Mouse (Mus musculus) thymus, adult 2 months (tissue): ENCODE data around the gene Spata32. TPM values are rescaled to one million over a fixed set of nuclear protein-coding genes. Genes with fewer than 3 reads are reported as not detected.

ENCODE experiments used
- DNase-seq: peaks from one replicate; pipeline ENCODE4 v3.0.0; 2021
- H3K27ac ChIP-seq: fragments of 200-500 bp; 2 replicates; pipeline ENCODE4 v1.5.1; 2012; ENCODE audit warnings: low read length, control low read depth; ENCODE audit not compliant: control insufficient read depth, insufficient read depth
- H3K27me3 ChIP-seq: fragments of 200-500 bp; 2 replicates; pipeline ENCODE4 v1.6.1; 2012; ENCODE audit warnings: mild to moderate bottlenecking, low read length, moderate library complexity, mixed read lengths; ENCODE audit not compliant: control insufficient read depth, insufficient read depth
- H3K36me3 ChIP-seq: fragments of 200-500 bp; 2 replicates; pipeline ENCODE4 v1.6.1; 2012; ENCODE audit warnings: mild to moderate bottlenecking, low read length, moderate library complexity; ENCODE audit not compliant: control insufficient read depth, insufficient read depth
- H3K4me1 ChIP-seq: fragments of 200-500 bp; replicated peaks from 2 replicates; pipeline ENCODE4 v1.6.1; 2012; ENCODE audit warnings: low read length; ENCODE audit not compliant: control insufficient read depth, insufficient read depth
- H3K4me3 ChIP-seq: fragments of 200-500 bp; 2 replicates; pipeline ENCODE4 v1.5.1; 2012; ENCODE audit warnings: mild to moderate bottlenecking, low read length, control low read depth, moderate library complexity; ENCODE audit not compliant: control insufficient read depth, insufficient read depth
- CTCF ChIP-seq: fragments of 200-500 bp; IDR thresholded peaks from 2 replicates; pipeline ENCODE4 v1.5.1; 2012; ENCODE audit warnings: mild to moderate bottlenecking, control low read depth, low read length, moderate library complexity, borderline replicate concordance; ENCODE audit not compliant: control insufficient read depth, poor library complexity, insufficient read depth; ENCODE audit errors: extremely low read depth
- POLR2A ChIP-seq: fragments of 200-500 bp; IDR thresholded peaks from 2 replicates; pipeline ENCODE4 v1.6.1; 2012; ENCODE audit warnings: mild to moderate bottlenecking, low read length, control low read depth, moderate library complexity; ENCODE audit not compliant: control insufficient read depth, poor library complexity, insufficient read depth; ENCODE audit errors: extremely low read depth
- WGBS: fragments of 180-500 bp; shearing (Covaris S2); methylation state at CpG from one replicate; pipeline ENCODE4 v1.1.7; 2018; 5-methylcytosine and 5-hydroxymethylcytosine counted together
- polyA plus RNA-seq: library from polyadenylated mRNA; depleted of rRNA; stranded (reverse); fragments of >200 nt; gene quantifications from 2 replicates; pipeline ENCODE4 v1.2.3, GENCODE M21; 2012

Gene Spata32
- polyA plus RNA-seq, 1 experiment = not detected

- DNase-seq = no peak
- no peak overlapping the region for H3K27ac ChIP-seq
- H3K4me1 ChIP-seq = no peaks in the 10 kb centered on the region
- peaks cover 64% of the 10 kb centered on the region for H3K36me3 ChIP-seq
- no peaks in the 10 kb centered on the region for H3K27me3 ChIP-seq
- no peak overlapping the region for H3K4me3 ChIP-seq
- no peak for TF ChIP-seq CTCF
- 93% methylated on average over 4 of the region's 4 CpGs for WGBS
Measured at GRCm38 (mm10) chr11:103197340-103197739, 20.9 kb downstream of the Spata32 start.

- DNase-seq = no peak
Measured at GRCm38 (mm10) chr11:103195656-103196055, 22.6 kb downstream of the Spata32 start.

GRCm38 (mm10) chr11:103195236-103195635 lies 23.0 kb downstream of the Spata32 start:
- Histone ChIP-seq H3K4me3 (no peak overlapping the region), H3K27ac (no peak overlapping the region), H3K27me3 (no peaks in the 10 kb centered on the region), H3K36me3 (peaks cover 85% of the 10 kb centered on the region), H3K4me1 (no peaks in the 10 kb centered on the region)
- no peak for DNase-seq
- TF ChIP-seq POLR2A (no peak), CTCF (no peak)
- 95% methylated on average over 18 of the region's 18 CpGs for WGBS

More at GRCm38 (mm10) chr11:103195656-103196055, 22.6 kb downstream of the Spata32 start:
- TF ChIP-seq POLR2A (no peak), CTCF (no peak)
- WGBS = 98% methylated on average over 5 of the region's 5 CpGs
- Histone ChIP-seq H3K27ac (no peak overlapping the region), H3K4me3 (no peak overlapping the region), H3K27me3 (no peaks in the 10 kb centered on the region), H3K4me1 (no peaks in the 10 kb centered on the region), H3K36me3 (peaks cover 81% of the 10 kb centered on the region)

- Histone ChIP-seq H3K27ac (no peak overlapping the region), H3K27me3 (no peaks in the 10 kb centered on the region), H3K4me3 (no peak overlapping the region), H3K36me3 (peaks cover 99% of the 10 kb centered on the region), H3K4me1 (no peaks in the 10 kb centered on the region)
- DNase-seq = no peak
- no peak for TF ChIP-seq CTCF
- TF ChIP-seq POLR2A = no peak
- 96% methylated on average over 9 of the region's 9 CpGs for WGBS
Measured at GRCm38 (mm10) chr11:103193825-103194168, 24.4 kb downstream of the Spata32 start.

GRCm38 (mm10) chr11:103192956-103193824 lies 25.0 kb downstream of the Spata32 start:
- no peaks in the 10 kb centered on the region for H3K4me1 ChIP-seq
- TF ChIP-seq POLR2A (no peak), CTCF (no peak)
- DNase-seq = no peak
- no peak overlapping the region for H3K4me3 ChIP-seq
- 93% methylated on average over 44 of the region's 44 CpGs for WGBS
- peaks cover 95% of the 10 kb centered on the region for H3K36me3 ChIP-seq
- H3K27me3 ChIP-seq = no peaks in the 10 kb centered on the region
- no peak overlapping the region for H3K27ac ChIP-seq

GRCm38 (mm10) chr11:103192230-103192955 lies 25.8 kb downstream of the Spata32 start:
- Histone ChIP-seq H3K27ac (no peak overlapping the region), H3K27me3 (no peaks in the 10 kb centered on the region), H3K36me3 (peaks cover 95% of the 10 kb centered on the region), H3K4me3 (no peak overlapping the region), H3K4me1 (no peaks in the 10 kb centered on the region)
- TF ChIP-seq POLR2A = no peak
- DNase-seq = no peak
- WGBS = 89% methylated on average over 28 of the region's 28 CpGs

GRCm38 (mm10) chr11:103184891-103185290 lies 33.3 kb downstream of the Spata32 start:
- no peaks in the 10 kb centered on the region for H3K4me1 ChIP-seq
- DNase-seq = peak; percentile 56
- 80% methylated on average over 2 of the region's 2 CpGs for WGBS
- no peak overlapping the region for H3K27ac ChIP-seq
- peaks cover 67% of the 10 kb centered on the region for H3K36me3 ChIP-seq
- TF ChIP-seq POLR2A (no peak), CTCF (no peak)
- H3K27me3 ChIP-seq = no peaks in the 10 kb centered on the region
- no peak overlapping the region for H3K4me3 ChIP-seq
